Mouse (Mus musculus) hindbrain, postnatal 0 days (tissue): ENCODE results near the gene Cdh23. TPM values are rescaled to one million over a fixed set of nuclear protein-coding genes. Genes with fewer than 3 reads are reported as not detected.

Experiments used
- ATAC-seq: fragments of 200-750 bp; cut with Nextera tagmentation; 2 replicates; pipeline ENCODE4 v1.8.0; 2017; ENCODE audit warnings: mild to moderate bottlenecking, moderate TSS enrichment, moderate library complexity
- DNase-seq: peaks from one replicate; pipeline ENCODE4 v3.0.0-alpha.2; 2015; ENCODE audit warnings: low spot score
- H3K27ac ChIP-seq: fragments of 300-500 bp; sonication (generic); 2 replicates; pipeline ENCODE4 v1.5.1; 2014; ENCODE audit warnings: mild to moderate bottlenecking
- H3K27me3 ChIP-seq: fragments of 300-500 bp; sonication (generic); 2 replicates; pipeline ENCODE4 v1.6.1; 2014; ENCODE audit warnings: low read length, mixed read lengths; ENCODE audit not compliant: insufficient read depth
- H3K36me3 ChIP-seq: fragments of 300-500 bp; sonication (generic); 2 replicates; pipeline ENCODE4 v1.6.1; 2014; ENCODE audit warnings: low read length, mixed read lengths; ENCODE audit not compliant: insufficient read depth
- H3K4me1 ChIP-seq: fragments of 300-500 bp; sonication (generic); 2 replicates; pipeline ENCODE4 v1.6.1; 2014; ENCODE audit warnings: antibody characterized with exemption, low read length, mixed read lengths; ENCODE audit not compliant: insufficient read depth
- H3K4me2 ChIP-seq: fragments of 300-500 bp; sonication (generic); 2 replicates; pipeline ENCODE4 v1.6.1; 2014; ENCODE audit warnings: low read depth, mild to moderate bottlenecking, low read length, moderate library complexity, mixed read lengths
- H3K4me3 ChIP-seq: fragments of 300-500 bp; sonication (generic); 2 replicates; pipeline ENCODE4 v1.5.1; 2014; ENCODE audit warnings: low read length
- H3K9ac ChIP-seq: fragments of 300-500 bp; sonication (generic); replicated peaks from 2 replicates; pipeline ENCODE4 v1.6.1; 2014; ENCODE audit warnings: mild to moderate bottlenecking, low read length, moderate library complexity, mixed read lengths
- H3K9me3 ChIP-seq: fragments of 300-500 bp; sonication (generic); 2 replicates; pipeline ENCODE4 v1.6.1; 2016; ENCODE audit warnings: low read length, mixed read lengths
- CTCF ChIP-seq: IDR thresholded peaks from 2 replicates; pipeline ENCODE4 v1.5.1; 2016; ENCODE audit warnings: antibody characterized with exemption, control low read depth, low read depth
- WGBS: fragments of 180-500 bp; shearing (Covaris S2); extraction: QIAGEN DNeasy Blood & Tissue Kit; methylation state at CpG from one replicate; pipeline ENCODE4 v1.1.7; 2014; 5-methylcytosine and 5-hydroxymethylcytosine counted together
- polyA plus RNA-seq: library from polyadenylated mRNA; unstranded; fragments of >200 nt; fragmentation: Nextera tagmentation; extraction: Ambion mirVana; gene quantifications from 2 replicates; pipeline ENCODE4 v1.2.1, GENCODE M21; 2015
- total RNA-seq: library from RNA; depleted of rRNA; stranded (reverse); fragments of >200 nt; gene quantifications from 2 replicates; pipeline ENCODE4 v1.2.3, GENCODE M21; 2014

Cdh23 gene
- total and polyA plus RNA-seq, 2 experiments from 2014 or later, result 3.5 to 31.8 TPM

DNA sequence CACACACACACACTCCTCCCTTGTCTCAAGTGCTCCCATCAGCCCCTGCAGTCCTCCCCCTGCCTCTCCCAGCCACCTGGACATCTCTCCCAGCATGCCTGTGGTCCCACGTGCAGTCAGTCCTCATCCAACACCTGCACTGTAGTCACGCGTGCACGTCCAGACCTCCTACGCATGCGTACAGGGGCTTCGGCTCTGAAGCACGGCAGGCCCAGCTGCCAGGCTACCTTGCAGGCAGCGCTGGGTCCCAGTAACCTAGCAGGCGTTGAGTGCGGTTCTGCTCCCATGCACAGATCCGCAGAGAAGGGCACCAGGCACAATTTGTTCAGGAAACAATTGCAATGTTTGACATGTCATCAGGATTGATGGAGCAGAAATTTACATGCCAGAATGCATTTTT, 249.1 kb downstream of the Cdh23 start:
- no peaks in the 10 kb centered on the region for H3K27me3 ChIP-seq
- DNase-seq (peak; percentile 68), ATAC-seq (peak; percentile 45; the same call in 1 of the 2 replicates)
- H3K4me3 ChIP-seq, result no peak overlapping the region
- no peaks in the 10 kb centered on the region for H3K9me3 ChIP-seq
- H3K4me2 ChIP-seq, result no peak overlapping the region
- H3K36me3 ChIP-seq, result no peaks in the 10 kb centered on the region
- no peak overlapping the region for H3K27ac ChIP-seq
- H3K9ac ChIP-seq, result no peak overlapping the region
- 57% methylated on average over 12 of the region's 12 CpGs for WGBS
- H3K4me1 ChIP-seq, result no peaks in the 10 kb centered on the region
- TF ChIP-seq CTCF, result no peak

DNA sequence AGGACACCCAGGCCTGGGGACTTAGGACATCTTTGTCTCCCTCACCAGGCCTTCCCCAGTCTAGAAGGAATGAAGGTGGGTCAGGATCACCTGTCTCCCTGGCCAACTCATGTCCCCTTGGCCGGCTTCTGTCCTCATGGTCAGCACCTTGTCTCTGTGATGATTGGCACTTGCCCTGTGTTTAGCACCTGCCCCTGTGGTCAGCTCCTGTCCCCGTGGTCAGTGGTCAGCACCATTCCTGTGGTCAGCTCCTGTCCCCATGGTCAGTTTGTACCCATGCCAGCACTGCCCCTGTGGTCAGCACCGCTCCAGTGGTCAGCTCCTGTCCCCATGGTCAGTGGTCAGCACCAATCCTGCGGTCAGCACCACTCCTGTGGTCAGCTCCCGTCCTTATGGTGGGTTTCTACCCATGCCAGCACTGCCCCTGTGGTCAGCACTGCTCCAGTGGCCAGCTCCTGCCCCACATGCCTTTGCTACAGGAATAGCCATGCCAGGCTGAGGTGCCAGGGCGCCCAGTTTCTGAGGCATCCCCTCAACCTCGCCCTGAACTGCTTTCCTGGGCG, 251.2 kb downstream of the Cdh23 start:
- peak; percentile 54 for DNase-seq
- H3K4me2 ChIP-seq, result no peak overlapping the region
- H3K27ac ChIP-seq, result no peak overlapping the region
- H3K27me3 ChIP-seq, result no peaks in the 10 kb centered on the region
- no peak; the same call in 1 of the 2 replicates for TF ChIP-seq CTCF
- no peaks in the 10 kb centered on the region for H3K4me1 ChIP-seq
- H3K9ac ChIP-seq, result no peak overlapping the region
- no peaks in the 10 kb centered on the region for H3K9me3 ChIP-seq
- H3K36me3 ChIP-seq, result no peaks in the 10 kb centered on the region
- no peak overlapping the region for H3K4me3 ChIP-seq
- 71% methylated on average over 8 of the region's 8 CpGs for WGBS
- peak; percentile 68; the same call in 1 of the 2 replicates for ATAC-seq

DNA sequence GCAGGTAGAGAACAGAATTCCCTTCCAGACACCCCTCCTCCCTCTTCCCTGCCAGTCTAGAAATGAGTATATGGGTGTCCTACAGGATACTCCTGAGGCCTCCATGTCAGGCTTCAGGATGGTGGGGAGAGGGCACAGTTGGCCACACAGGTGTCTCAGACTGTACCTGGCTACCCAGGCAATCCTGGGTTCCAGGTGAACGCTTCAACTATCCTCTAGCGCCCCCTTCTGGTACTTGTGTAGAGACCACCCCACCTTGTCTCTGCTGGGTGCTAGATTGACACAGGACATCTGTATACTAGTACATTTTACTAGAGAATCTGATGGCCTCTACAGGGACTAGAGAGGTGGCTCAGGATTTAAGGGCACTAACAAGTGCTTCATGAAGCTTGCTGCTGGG, 253.2 kb downstream of the Cdh23 start:
- Histone ChIP-seq H3K9me3 (no peaks in the 10 kb centered on the region), H3K36me3 (no peaks in the 10 kb centered on the region), H3K27ac (no peak overlapping the region), H3K4me1 (no peaks in the 10 kb centered on the region), H3K27me3 (no peaks in the 10 kb centered on the region), H3K4me3 (no peak overlapping the region), H3K4me2 (no peak overlapping the region), H3K9ac (no peak overlapping the region)
- peak; percentile 23; the same call in 1 of the 2 replicates for TF ChIP-seq CTCF
- ATAC-seq (no peak), DNase-seq (no peak)
- WGBS, result 3% methylated on average over 2 of the region's 2 CpGs

DNA sequence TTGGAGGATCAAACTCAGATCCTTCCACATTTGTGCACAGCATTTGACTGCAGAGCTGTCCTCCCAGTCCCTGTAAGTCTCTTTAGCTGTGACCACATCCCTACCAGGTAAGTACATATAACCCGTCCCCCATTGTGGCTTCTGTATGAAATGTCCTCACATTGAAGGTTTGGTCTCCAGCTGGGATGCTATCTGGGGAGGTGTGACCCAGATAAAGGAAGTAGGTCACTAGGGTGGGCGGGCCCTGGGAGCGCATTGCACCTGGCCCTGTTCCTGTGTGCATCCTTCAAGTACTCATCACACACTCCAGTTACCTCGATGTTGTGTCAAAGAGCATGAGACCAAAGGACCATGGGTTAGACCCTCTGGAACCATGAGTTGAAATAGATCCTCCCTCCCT, 254.0 kb downstream of the Cdh23 start:
- WGBS, result 85% methylated on average over 4 of the region's 4 CpGs
- Histone ChIP-seq H3K9me3 (no peaks in the 10 kb centered on the region), H3K4me2 (no peak overlapping the region), H3K36me3 (no peaks in the 10 kb centered on the region), H3K27ac (no peak overlapping the region), H3K4me1 (no peaks in the 10 kb centered on the region), H3K4me3 (no peak overlapping the region), H3K27me3 (no peaks in the 10 kb centered on the region), H3K9ac (no peak overlapping the region)
- DNase-seq (no peak), ATAC-seq (no peak)
- no peak for TF ChIP-seq CTCF

DNA sequence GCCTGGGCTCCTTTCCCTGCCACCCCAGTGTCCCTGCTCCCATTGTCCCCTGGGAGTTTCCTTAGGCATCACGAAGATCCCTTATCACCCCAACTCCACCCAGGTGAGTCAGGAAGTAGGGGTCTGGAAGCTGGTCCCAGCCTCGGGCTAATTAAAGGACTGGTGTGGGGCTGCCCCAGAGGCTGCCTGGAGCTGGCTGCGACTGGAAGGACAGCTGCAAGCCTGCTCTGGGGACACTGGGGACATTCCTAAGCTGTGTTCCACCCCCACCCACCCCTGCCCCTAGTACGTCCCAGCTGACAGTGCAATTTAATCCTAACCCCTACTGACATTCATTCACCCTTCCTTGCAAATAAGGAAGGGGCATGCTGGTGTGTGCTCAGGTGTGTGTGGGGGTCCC, 263.6 kb downstream of the Cdh23 start:
- Histone ChIP-seq H3K9ac (no peak overlapping the region), H3K27me3 (no peaks in the 10 kb centered on the region), H3K4me2 (no peak overlapping the region), H3K9me3 (no peaks in the 10 kb centered on the region), H3K4me3 (no peak overlapping the region), H3K27ac (no peak overlapping the region), H3K4me1 (no peaks in the 10 kb centered on the region), H3K36me3 (no peaks in the 10 kb centered on the region)
- DNase-seq (no peak), ATAC-seq (no peak)
- 39% methylated on average over 4 of the region's 4 CpGs for WGBS
- TF ChIP-seq CTCF, result no peak

DNA sequence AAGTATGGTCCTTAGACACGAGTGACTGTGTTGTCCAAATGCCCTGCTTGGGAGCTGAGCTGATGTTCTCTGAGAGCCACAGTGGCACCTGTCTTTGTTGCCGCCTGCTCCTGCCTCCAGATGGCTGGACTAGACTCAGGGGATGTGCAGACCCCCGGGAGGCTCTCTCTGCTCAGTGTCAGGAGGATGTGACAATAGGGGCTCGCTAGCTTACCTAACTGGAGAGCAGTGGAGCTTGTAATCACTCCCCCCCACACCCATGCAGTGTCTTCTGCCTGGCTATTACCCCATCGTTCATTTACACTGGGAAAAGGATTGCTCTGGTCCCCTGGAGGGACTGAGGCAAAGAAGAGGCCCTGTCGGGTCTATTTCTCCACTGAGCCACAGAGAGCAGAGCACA, 265.7 kb downstream of the Cdh23 start:
- Histone ChIP-seq H3K4me3 (no peak overlapping the region), H3K9ac (no peak overlapping the region), H3K9me3 (0 out of 2 replicates have a peak, but pooled peaks cover under 1% of the 10 kb centered on the region), H3K27ac (no peak overlapping the region), H3K4me1 (no peaks in the 10 kb centered on the region), H3K36me3 (no peaks in the 10 kb centered on the region), H3K27me3 (no peaks in the 10 kb centered on the region), H3K4me2 (no peak overlapping the region)
- DNase-seq, result no peak
- TF ChIP-seq CTCF, result no peak
- no peak for ATAC-seq
- WGBS, result 12% methylated on average over 6 of the region's 6 CpGs

DNA sequence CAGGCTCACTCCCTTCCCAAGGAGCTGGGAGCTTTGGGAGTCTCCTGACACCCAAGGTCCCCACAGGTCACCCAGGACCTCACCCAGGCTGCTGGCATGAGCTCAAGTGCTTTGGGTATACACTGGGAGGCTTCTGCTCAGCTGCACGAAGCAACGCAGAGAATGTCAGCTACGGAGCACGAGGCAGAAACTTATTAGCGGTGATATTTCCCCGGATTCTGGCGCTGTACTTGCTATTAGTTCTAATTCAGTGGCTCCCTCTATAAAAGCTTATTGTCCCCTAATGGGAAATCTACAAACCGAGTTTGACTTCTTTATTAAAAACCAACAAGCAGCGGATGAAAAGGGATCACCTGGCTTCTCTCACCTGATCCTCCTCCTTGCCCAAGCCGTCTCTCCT, 266.3 kb downstream of the Cdh23 start:
- Histone ChIP-seq H3K4me3 (no peak overlapping the region), H3K4me1 (no peaks in the 10 kb centered on the region), H3K4me2 (no peak overlapping the region), H3K27me3 (no peaks in the 10 kb centered on the region), H3K27ac (no peak overlapping the region), H3K9ac (no peak overlapping the region), H3K36me3 (no peaks in the 10 kb centered on the region), H3K9me3 (0 out of 2 replicates have a peak, but pooled peaks cover 3% of the 10 kb centered on the region)
- TF ChIP-seq CTCF, result no peak
- ATAC-seq, result no peak
- DNase-seq, result peak; percentile 57
- WGBS, result 19% methylated on average over 10 of the region's 10 CpGs
